In the genomic region with DNA sequence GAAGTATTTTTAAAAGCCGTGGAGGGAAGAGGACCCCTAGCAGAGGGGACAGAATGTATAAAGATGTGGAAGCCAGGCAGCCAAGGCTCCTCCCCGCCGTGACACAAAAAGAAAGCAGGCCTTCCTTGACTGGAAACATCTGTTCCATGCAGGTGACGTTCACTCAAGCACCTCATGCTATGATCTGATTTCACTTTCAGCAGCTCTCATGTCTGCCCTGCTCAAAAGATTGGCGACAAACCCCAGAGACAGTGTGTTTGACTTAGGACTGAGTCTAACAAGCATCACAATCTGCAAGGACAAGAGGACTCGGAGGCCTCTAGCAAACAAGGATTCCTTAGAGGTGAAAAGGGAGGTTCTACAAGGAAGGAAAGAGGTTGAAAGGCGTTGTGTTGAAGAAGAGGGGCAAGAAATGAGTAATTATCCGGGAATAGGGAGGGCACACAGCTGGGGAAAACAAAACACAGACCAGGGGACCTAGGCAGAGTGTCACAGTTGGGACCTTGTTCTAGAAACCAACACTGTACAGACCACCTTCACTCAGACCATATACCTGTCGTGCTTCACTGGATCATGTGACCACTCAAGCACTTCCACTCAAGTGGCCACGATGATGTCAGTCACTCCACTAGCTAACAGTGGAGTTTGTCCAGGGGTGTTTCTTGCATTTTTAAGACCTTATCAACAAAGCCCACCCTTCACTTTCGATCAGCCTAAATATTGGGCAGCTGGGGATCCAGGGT, we compare ENCODE assay signal across 10 mouse cellular contexts. TPM values are rescaled to one million over a fixed set of nuclear protein-coding genes. Genes with fewer than 3 reads are reported as not detected.
DNase-seq lines count a peak whose midpoint lies in the region; ATAC-seq lines count a peak whose summit lies in the region.
"Had no signal": no experiment of that assay in that cellular context is flagged by ENCODE, and none has a peak within 500 bp of the region (broad histone marks: within the 10 kb centered on the region; RNA-seq: fewer than 3 reads in every experiment).

No protein-coding gene starts in this region.

- H3K9me3 ChIP-seq in forebrain, embryonic 11.5 days (ENCODE audit: control insufficient read depth, low read length) = no peaks in the 10 kb centered on the region
- no peaks in the 10 kb centered on the region for H3K9me3 ChIP-seq in limb, embryonic 11.5 days (ENCODE audit: control insufficient read depth, low read length)
- no peaks in the 10 kb centered on the region for H3K9me3 ChIP-seq in midbrain, embryonic 16.5 days (replicated peaks; ENCODE audit: control insufficient read depth, low read length, poor library complexity, severe bottlenecking)

- no peak overlapping the region for H3K4me3 ChIP-seq in forebrain, embryonic 11.5 days (ENCODE audit: low read depth, low read length)
- no peak overlapping the region for H3K4me3 ChIP-seq in limb, embryonic 11.5 days (ENCODE audit: low read depth, low read length)
- no peak overlapping the region for H3K4me3 ChIP-seq in midbrain, embryonic 16.5 days (ENCODE audit: low read depth, low read length)

- ATAC-seq in forebrain, embryonic 11.5 days (replicated peaks; ENCODE audit: low FRiP score) = no peak; the same call in 1 of the 2 replicates
- peak; percentile 33; the same call in 1 of the 2 replicates for ATAC-seq in limb, embryonic 11.5 days (ENCODE audit: insufficient number of reproducible peaks, low FRiP score, low TSS enrichment, low read depth)
- peak; percentile 49; the same call in 1 of the 2 replicates for ATAC-seq in midbrain, embryonic 16.5 days

- no peak overlapping the region; the same call in 1 of the 2 replicates for H3K9ac ChIP-seq in forebrain, embryonic 11.5 days (ENCODE audit: low read length)
- no peak overlapping the region for H3K9ac ChIP-seq in limb, embryonic 11.5 days (ENCODE audit: low read length)
- H3K9ac ChIP-seq in midbrain, embryonic 16.5 days (ENCODE audit: low read depth, low read length) = no peak overlapping the region

- peak overlapping the region; percentile 79 for H3K27ac ChIP-seq in forebrain, embryonic 11.5 days (ENCODE audit: low read depth, low read length)
- H3K27ac ChIP-seq in limb, embryonic 11.5 days (replicated peaks; ENCODE audit: low read depth, low read length) = no peak overlapping the region
- H3K27ac ChIP-seq in midbrain, embryonic 16.5 days (ENCODE audit: low read length) = no peak overlapping the region

- peak; percentile 30 for DNase-seq in embryo, embryonic 11 days
- no peak for DNase-seq in forebrain, embryonic 11.5 days (ENCODE audit: low spot score)
- peak; percentile 47 for DNase-seq in limb, embryonic 11.5 days (ENCODE audit: low spot score)
- DNase-seq in urinary bladder, adult 18-20 months (ENCODE audit: low spot score in 2 of 2) = no peak
- DNase-seq in adrenal gland, adult 2 months = no peak
- no peak for DNase-seq in spleen, adult 12 weeks (ENCODE audit: low spot score)

- H3K27me3 ChIP-seq in forebrain, embryonic 11.5 days (ENCODE audit: control insufficient read depth, insufficient read depth, low read length) = no peaks in the 10 kb centered on the region
- H3K27me3 ChIP-seq in limb, embryonic 11.5 days (ENCODE audit: control insufficient read depth, insufficient read depth, low read length) = no peaks in the 10 kb centered on the region
- H3K27me3 ChIP-seq in midbrain, embryonic 16.5 days (ENCODE audit: control insufficient read depth, insufficient read depth, low read depth, low read length) = no peaks in the 10 kb centered on the region; the same call in 1 of the 2 replicates

- no peak overlapping the region for H3K4me2 ChIP-seq in forebrain, embryonic 11.5 days (ENCODE audit: low read depth, low read length, severe bottlenecking)
- H3K4me2 ChIP-seq in limb, embryonic 11.5 days (ENCODE audit: low read depth, severe bottlenecking) = peak overlapping the region; percentile 76; the same call in 1 of the 2 replicates
- H3K4me2 ChIP-seq in midbrain, embryonic 16.5 days (ENCODE audit: low read length) = no peak overlapping the region

- H3K4me1 ChIP-seq in forebrain, embryonic 11.5 days (replicated peaks; ENCODE audit: control insufficient read depth, insufficient read depth, low read length) = peaks cover 5% of the 10 kb centered on the region; the same call in 1 of the 2 replicates
- H3K4me1 ChIP-seq in limb, embryonic 11.5 days (ENCODE audit: control insufficient read depth, insufficient read depth, low read length) = peaks cover 10% of the 10 kb centered on the region
- H3K4me1 ChIP-seq in midbrain, embryonic 16.5 days (ENCODE audit: control insufficient read depth, insufficient read depth, low read length) = peaks cover 11% of the 10 kb centered on the region

- no peaks in the 10 kb centered on the region for H3K36me3 ChIP-seq in forebrain, embryonic 11.5 days (ENCODE audit: control insufficient read depth, insufficient read depth, low read length)
- H3K36me3 ChIP-seq in limb, embryonic 11.5 days (ENCODE audit: control insufficient read depth, insufficient read depth, low read length) = no peaks in the 10 kb centered on the region
- no peaks in the 10 kb centered on the region for H3K36me3 ChIP-seq in midbrain, embryonic 16.5 days (ENCODE audit: control insufficient read depth, insufficient read depth, low read length)

- WGBS in forebrain, embryonic 11.5 days = 60% methylated on average over 11 of the region's 11 CpGs
- WGBS in limb, embryonic 11.5 days = 36% methylated on average over 11 of the region's 11 CpGs
- 67% methylated on average over 11 of the region's 11 CpGs for WGBS in midbrain, embryonic 16.5 days

RNA-seq across cellular contexts. Expression of gene Tmem238l, which starts 27.2 kb away (rescaled TPM):
- polyA plus RNA-seq in forebrain, embryonic 11.5 days (2014; fragmentation: Nextera tagmentation; extraction: Ambion mirVana) = not detected in 2 replicates
- not detected in 2 replicates for polyA plus RNA-seq in limb, embryonic 11.5 days (2014; fragmentation: Nextera tagmentation; extraction: Ambion mirVana)
- polyA plus RNA-seq in midbrain, embryonic 16.5 days (2015; fragmentation: Nextera tagmentation; extraction: Ambion mirVana) = not detected in 2 replicates
- total RNA-seq in adrenal gland, adult 2 months (2021) = not detected
- not detected in 2 replicates for polyA plus RNA-seq in adrenal gland, adult 2 months (2012; rRNA removed)
- total RNA-seq: megakaryocyte, adult 5-6 weeks had no signal
- polyA plus RNA-seq: cortical plate, adult 2 months; testis, adult 2 months had no signal

RNA-seq across cellular contexts. Expression of gene Tmem220, which starts 41.4 kb away (rescaled TPM):
- polyA plus RNA-seq in forebrain, embryonic 11.5 days (2014; fragmentation: Nextera tagmentation; extraction: Ambion mirVana) = 0.49 and 1.3 TPM in 2 replicates
- polyA plus RNA-seq in limb, embryonic 11.5 days (2014; fragmentation: Nextera tagmentation; extraction: Ambion mirVana) = 0.92 and 1.3 TPM in 2 replicates
- 0.47 and 0.89 TPM in 2 replicates for polyA plus RNA-seq in midbrain, embryonic 16.5 days (2015; fragmentation: Nextera tagmentation; extraction: Ambion mirVana)
- total RNA-seq in adrenal gland, adult 2 months (2021) = 1 to 10 TPM; 6.8 to 8.6 TPM
- polyA plus RNA-seq in adrenal gland, adult 2 months (2012; rRNA removed) = 2.6 TPM in 2 replicates

Comparison
In these comparisons a context has a peak if more than half of its experiments do, and no peak if none do; other contexts are left out.
1. DNase-seq: peak in embryo, embryonic 11 days (single experiment) and limb, embryonic 11.5 days (single experiment); none in forebrain, embryonic 11.5 days (single experiment), urinary bladder, adult 18-20 months (0 of 2), adrenal gland, adult 2 months (single experiment) and spleen, adult 12 weeks (single experiment).